Mouse (Mus musculus): ENCODE measurements around the gene Cds1.

DNA sequence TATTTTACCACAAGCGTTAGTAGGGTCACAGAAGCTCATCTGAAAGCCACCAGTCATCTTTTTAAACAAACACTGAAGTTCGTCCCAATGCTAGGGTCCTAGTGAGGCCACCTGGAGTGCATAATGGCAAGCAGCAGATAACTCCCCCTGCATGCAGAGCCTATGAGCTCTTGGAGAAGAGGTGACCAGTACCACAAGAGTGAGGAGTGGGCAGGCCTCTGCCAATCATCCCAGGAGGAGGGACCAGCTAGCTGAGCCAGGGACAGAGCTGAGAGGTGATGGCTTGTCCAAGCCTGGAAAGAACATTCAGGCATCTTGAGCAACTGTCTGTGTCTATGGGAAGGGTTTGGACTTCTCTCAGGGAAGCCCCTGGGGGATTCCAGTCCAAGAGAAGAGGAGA lies 37.0 kb downstream of the Cds1 start:
- TF ChIP-seq CTCF (IDR thresholded peaks at IDR 0.05; ENCODE audit: low read depth, low read length), result no peak
- TF ChIP-seq GATA1 (IDR thresholded peaks at IDR 0.05; ENCODE audit: borderline replicate concordance, low read length), result no peak
- no peak for TF ChIP-seq POLR2AphosphoS5 (IDR thresholded peaks at IDR 0.05; ENCODE audit: insufficient replicate concordance, low read depth, low read length)
- TF ChIP-seq GATA2 (IDR thresholded peaks at IDR 0.05; ENCODE audit: borderline replicate concordance, low read depth, low read length), result no peak
- no peak for TF ChIP-seq TAL1 (conservative IDR thresholded peaks at IDR 0.05; ENCODE audit: low read depth, low read length)
